Mouse (Mus musculus) NIH3T3 (cell line): Measurements from ENCODE around the gene Csnk2a1.
A peak's percentile ranks its signal among the peaks of the same experiment; 100 is the strongest.
"Not testable (repeated sequence)": the region's sequence is repeated elsewhere in the genome, so short reads cannot be mapped to it uniquely, and the experiment has no call there.

Experiments used
- DNase-seq: peaks from one replicate; pipeline ENCODE4 v3.0.0-alpha.2; 2012; ENCODE audit warnings: low read depth

Gene Csnk2a1

GRCm38 (mm10) chr2:152226248-152227050 is at the start of gene Csnk2a1:
Gene Csnk2a1, plus strand, starts transcription at chr2:152226839.
- DNase-seq: peak; percentile 94

GRCm38 (mm10) chr2:152177162-152177805 is 49.4 kb upstream of the Csnk2a1 start:
- no peak for DNase-seq

GRCm38 (mm10) chr2:152177806-152178170 is 48.9 kb upstream of the Csnk2a1 start:
- DNase-seq: no peak

- no peak for DNase-seq
Measured at GRCm38 (mm10) chr2:152178345-152178744, 48.3 kb upstream of the Csnk2a1 start.

- no peak for DNase-seq
Measured at GRCm38 (mm10) chr2:152179301-152179700, 47.3 kb upstream of the Csnk2a1 start.

- peak; percentile 65 for DNase-seq
Measured at GRCm38 (mm10) chr2:152180323-152180722, 46.3 kb upstream of the Csnk2a1 start.

GRCm38 (mm10) chr2:152187132-152187531 is 39.5 kb upstream of the Csnk2a1 start:
- no peak for DNase-seq

GRCm38 (mm10) chr2:152189213-152189612 is 37.4 kb upstream of the Csnk2a1 start:
- no peak for DNase-seq

GRCm38 (mm10) chr2:152189640-152190039 is 37.0 kb upstream of the Csnk2a1 start:
- DNase-seq: no peak

- no peak for DNase-seq
Measured at GRCm38 (mm10) chr2:152190161-152190560, 36.5 kb upstream of the Csnk2a1 start.

GRCm38 (mm10) chr2:152192591-152193345 is 33.9 kb upstream of the Csnk2a1 start:
- DNase-seq: no peak

GRCm38 (mm10) chr2:152193346-152193710 is 33.3 kb upstream of the Csnk2a1 start:
- no peak for DNase-seq

- DNase-seq: no peak
Measured at GRCm38 (mm10) chr2:152194586-152194985, 32.1 kb upstream of the Csnk2a1 start.

GRCm38 (mm10) chr2:152196896-152197295 is 29.7 kb upstream of the Csnk2a1 start:
- no peak for DNase-seq

- peak; percentile 89 for DNase-seq
Measured at GRCm38 (mm10) chr2:152197301-152197712, 29.3 kb upstream of the Csnk2a1 start.

GRCm38 (mm10) chr2:152206139-152206538 is 20.5 kb upstream of the Csnk2a1 start:
- not testable (repeated sequence) for DNase-seq

- DNase-seq: no peak
Measured at GRCm38 (mm10) chr2:152211871-152212270, 14.8 kb upstream of the Csnk2a1 start.

GRCm38 (mm10) chr2:152216975-152217374 is 9.7 kb upstream of the Csnk2a1 start:
- DNase-seq: no peak

GRCm38 (mm10) chr2:152223521-152224300 is 2.9 kb upstream of the Csnk2a1 start:
- peak; percentile 24 for DNase-seq

- DNase-seq: no peak
Measured at GRCm38 (mm10) chr2:152225536-152225935, 1.1 kb upstream of the Csnk2a1 start.

- DNase-seq: peak; percentile 66
Measured at GRCm38 (mm10) chr2:152227051-152227481, 427 bp downstream of the Csnk2a1 start.

GRCm38 (mm10) chr2:152230046-152230445 is 3.4 kb downstream of the Csnk2a1 start:
- DNase-seq: no peak
